Mouse (Mus musculus): ENCODE results near the gene Ppp1r1b. TPM values are rescaled to one million over a fixed set of nuclear protein-coding genes. Genes with fewer than 3 reads are reported as not detected.
A peak's percentile ranks its signal among the peaks of the same experiment; 100 is the strongest.

Gene Ppp1r1b
- 1.2 and 2.0 TPM in 2 replicates for polyA plus RNA-seq (2015; fragmentation: Nextera tagmentation; extraction: Ambion mirVana)

DNA sequence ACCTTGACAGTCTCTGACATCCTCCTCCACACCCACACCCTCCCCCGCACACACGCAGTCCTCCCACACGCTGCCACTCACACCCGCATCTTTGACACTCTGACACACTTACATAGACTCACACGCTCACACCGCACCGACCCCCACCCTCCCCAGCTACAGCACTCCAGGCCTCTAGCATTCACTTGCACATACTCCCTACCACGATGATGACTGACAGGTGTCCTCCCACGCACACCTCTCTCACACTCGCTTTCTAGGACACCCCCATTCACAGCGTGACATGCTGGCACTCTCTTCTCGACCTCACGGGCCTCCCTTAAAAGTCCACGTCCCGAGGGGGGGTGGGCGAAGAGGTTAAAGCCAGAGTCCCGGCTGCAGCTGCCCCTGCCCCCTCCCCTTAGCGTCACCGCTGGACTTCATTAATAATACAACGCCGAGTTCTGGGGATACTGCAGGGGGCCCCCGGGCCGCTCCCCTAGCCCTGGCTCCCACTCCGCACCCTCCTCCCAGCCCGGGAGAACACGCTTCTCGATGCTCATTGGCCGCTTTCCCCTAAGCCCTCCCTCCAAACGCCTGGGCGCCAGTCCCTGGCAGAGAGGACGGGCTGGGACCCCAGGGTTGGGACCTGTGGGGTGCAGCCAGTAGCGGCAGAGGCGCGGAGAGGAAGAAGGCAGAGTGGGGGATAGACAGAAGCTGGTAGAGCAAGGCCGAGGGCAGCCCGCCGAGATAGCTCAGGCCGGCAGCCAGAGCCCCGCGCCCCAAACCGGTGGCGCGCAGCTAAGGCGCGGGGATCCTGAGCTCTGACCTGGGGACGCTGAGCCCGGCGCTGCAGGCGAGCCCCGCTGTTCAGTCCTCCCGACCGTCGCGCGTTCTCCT is at the start of gene Ppp1r1b:
Gene Ppp1r1b (plus strand): TSS at position 322 of the 879 bp plus-strand sequence.
- H3K9ac ChIP-seq = peak within 1 kb of the TSS; percentile 70
- H3K36me3 ChIP-seq = no peaks in the 10 kb centered on the region
- ATAC-seq (ENCODE audit: insufficient number of reproducible peaks, insufficient read depth, low FRiP score, low TSS enrichment, low read depth) = no peak
- H3K4me1 ChIP-seq = peaks cover 15% of the 10 kb centered on the region
- no peak within 1 kb of the TSS for H3K27ac ChIP-seq
- WGBS = under 1% methylated on average over 55 of the region's 55 CpGs
- H3K27me3 ChIP-seq = peaks cover 96% of the 10 kb centered on the region
- H3K4me3 ChIP-seq = peak within 1 kb of the TSS; percentile 53
- H3K9me3 ChIP-seq = no peaks in the 10 kb centered on the region
- peak within 1 kb of the TSS; percentile 93 for H3K4me2 ChIP-seq

- H3K9ac ChIP-seq = no peak overlapping the region
- H3K27me3 ChIP-seq = peaks cover 82% of the 10 kb centered on the region
- no peak overlapping the region for H3K27ac ChIP-seq
- H3K9me3 ChIP-seq = no peaks in the 10 kb centered on the region
- 6% methylated on average over 10 of the region's 10 CpGs for WGBS
- no peak overlapping the region for H3K4me3 ChIP-seq
- no peaks in the 10 kb centered on the region for H3K36me3 ChIP-seq
- no peak for ATAC-seq (ENCODE audit: insufficient number of reproducible peaks, insufficient read depth, low FRiP score, low TSS enrichment, low read depth)
- no peak overlapping the region for H3K4me2 ChIP-seq
- peaks cover 10% of the 10 kb centered on the region for H3K4me1 ChIP-seq
Observed at GRCm38 (mm10) chr11:98298484-98299205, 49.6 kb upstream of the Ppp1r1b start.

DNA sequence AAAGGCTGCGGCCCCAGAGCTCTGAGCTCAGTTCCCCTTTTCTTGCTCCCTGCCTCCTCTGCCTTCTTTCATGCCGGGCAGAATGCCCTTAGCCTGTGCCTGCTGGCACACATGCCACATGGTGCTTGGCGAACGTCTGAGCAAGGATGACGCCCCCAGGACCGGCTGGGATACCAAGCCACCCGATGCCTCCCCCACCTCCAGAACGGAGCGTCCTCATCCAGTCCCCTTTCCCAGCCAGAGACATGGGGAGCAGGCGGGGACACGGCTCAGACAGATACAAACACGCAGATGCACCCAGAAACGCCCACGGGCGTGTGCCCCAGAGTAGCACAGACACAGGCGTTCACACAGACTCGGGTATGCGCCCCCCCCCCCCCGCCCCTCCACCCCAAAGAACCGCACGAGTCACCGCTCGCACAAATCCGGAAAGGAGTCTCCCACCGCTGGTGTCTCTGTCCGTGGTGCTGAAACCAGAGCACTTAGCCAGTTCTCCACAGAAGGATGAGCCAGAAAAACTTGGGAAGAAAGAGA is 34.3 kb upstream of the Ppp1r1b start:
- Histone ChIP-seq H3K4me2 (peak overlapping the region; percentile 41; the same call in 1 of the 2 replicates), H3K4me1 (peaks cover 13% of the 10 kb centered on the region), H3K4me3 (0 out of 2 replicates have a peak overlapping the region, but pooled peaks have one; percentile 6), H3K9me3 (no peaks in the 10 kb centered on the region), H3K9ac (no peak overlapping the region), H3K27me3 (peaks cover 93% of the 10 kb centered on the region), H3K27ac (no peak overlapping the region), H3K36me3 (no peaks in the 10 kb centered on the region)
- WGBS = 2% methylated on average over 26 of the region's 26 CpGs
- no peak for ATAC-seq (ENCODE audit: insufficient number of reproducible peaks, insufficient read depth, low FRiP score, low TSS enrichment, low read depth)

GRCm38 (mm10) chr11:98317479-98317878 is 30.7 kb upstream of the Ppp1r1b start:
- peaks cover 38% of the 10 kb centered on the region for H3K4me1 ChIP-seq
- no peaks in the 10 kb centered on the region for H3K36me3 ChIP-seq
- WGBS = 5% methylated on average over 7 of the region's 7 CpGs
- H3K4me3 ChIP-seq = no peak overlapping the region
- no peaks in the 10 kb centered on the region for H3K9me3 ChIP-seq
- no peak for ATAC-seq (ENCODE audit: insufficient number of reproducible peaks, insufficient read depth, low FRiP score, low TSS enrichment, low read depth)
- H3K9ac ChIP-seq = no peak overlapping the region
- no peak overlapping the region for H3K4me2 ChIP-seq
- H3K27me3 ChIP-seq = peaks cover 98% of the 10 kb centered on the region
- H3K27ac ChIP-seq = no peak overlapping the region

- 2% methylated on average over 14 of the region's 14 CpGs for whole genome bisulfite sequencing
- no peak for ATAC-seq (ENCODE audit: insufficient number of reproducible peaks, insufficient read depth, low FRiP score, low TSS enrichment, low read depth)
- peak overlapping the region; percentile 19; the same call in 1 of the 2 replicates for H3K4me3 ChIP-seq
Observed at GRCm38 (mm10) chr11:98318421-98319116, 29.6 kb upstream of the Ppp1r1b start.

DNA sequence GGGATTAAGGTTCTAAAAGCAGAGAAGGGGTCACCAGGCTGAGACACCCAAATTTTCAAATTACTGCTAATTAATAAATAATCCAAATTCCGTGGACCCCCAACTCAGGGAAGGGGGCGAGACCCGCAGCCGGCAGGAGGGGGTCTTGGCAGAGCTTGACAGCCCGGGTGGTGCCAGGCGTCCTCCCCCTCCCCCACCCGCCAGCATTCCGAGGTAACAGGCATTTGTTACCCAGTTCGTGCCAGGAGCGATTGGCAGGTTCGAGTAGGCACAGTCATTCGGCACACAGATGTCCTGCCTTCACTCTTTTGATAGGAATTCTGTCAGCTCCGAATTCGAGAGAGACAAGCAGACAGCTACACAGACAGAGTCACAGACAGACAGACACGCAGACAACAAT is 29.1 kb upstream of the Ppp1r1b start:
- 3% methylated on average over 15 of the region's 15 CpGs for WGBS
- no peak for ATAC-seq (ENCODE audit: insufficient number of reproducible peaks, insufficient read depth, low FRiP score, low TSS enrichment, low read depth)
- no peak overlapping the region for H3K27ac ChIP-seq
- H3K9me3 ChIP-seq = no peaks in the 10 kb centered on the region
- peaks cover 100% of the 10 kb centered on the region for H3K27me3 ChIP-seq
- H3K36me3 ChIP-seq = no peaks in the 10 kb centered on the region
- H3K4me1 ChIP-seq = peaks cover 34% of the 10 kb centered on the region
- no peak overlapping the region for H3K4me3 ChIP-seq
- no peak overlapping the region for H3K9ac ChIP-seq
- H3K4me2 ChIP-seq = 0 out of 2 replicates have a peak overlapping the region, but pooled peaks have one; percentile 27

More at GRCm38 (mm10) chr11:98318421-98319116, 29.6 kb upstream of the Ppp1r1b start:
- peaks cover 100% of the 10 kb centered on the region for H3K27me3 ChIP-seq
- no peaks in the 10 kb centered on the region for H3K36me3 ChIP-seq
- no peaks in the 10 kb centered on the region for H3K9me3 ChIP-seq
- H3K27ac ChIP-seq = no peak overlapping the region
- peak overlapping the region; percentile 27 for H3K4me2 ChIP-seq
- peaks cover 38% of the 10 kb centered on the region for H3K4me1 ChIP-seq
- no peak overlapping the region for H3K9ac ChIP-seq

GRCm38 (mm10) chr11:98319544-98319943 is 28.7 kb upstream of the Ppp1r1b start:
- Histone ChIP-seq H3K27me3 (peaks cover 100% of the 10 kb centered on the region), H3K4me2 (no peak overlapping the region), H3K36me3 (no peaks in the 10 kb centered on the region), H3K27ac (no peak overlapping the region), H3K4me1 (peaks cover 34% of the 10 kb centered on the region), H3K4me3 (no peak overlapping the region), H3K9ac (no peak overlapping the region), H3K9me3 (no peaks in the 10 kb centered on the region)
- WGBS = 11% methylated on average over 4 of the region's 4 CpGs
- no peak for ATAC-seq (ENCODE audit: insufficient number of reproducible peaks, insufficient read depth, low FRiP score, low TSS enrichment, low read depth)

DNA sequence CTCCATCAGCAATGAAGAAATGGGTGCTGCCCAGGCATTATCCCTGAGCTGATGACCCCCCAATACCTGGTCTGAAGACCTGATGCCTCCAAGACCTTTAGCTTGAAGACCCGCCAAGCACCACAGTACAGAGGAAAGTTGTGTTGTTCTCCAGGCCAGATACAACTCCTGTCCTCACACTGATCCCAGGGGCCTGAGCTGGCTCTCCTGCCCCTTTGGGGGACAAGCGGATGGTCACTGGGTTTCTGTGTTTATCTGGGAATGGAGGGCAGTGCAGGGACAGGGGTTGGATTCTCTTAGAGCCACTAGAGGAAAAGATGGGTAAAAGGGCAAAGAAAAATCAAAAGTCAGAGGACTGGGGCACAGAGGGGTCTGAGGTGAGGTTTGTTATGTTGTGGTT is 28.3 kb upstream of the Ppp1r1b start:
- no peaks in the 10 kb centered on the region for H3K36me3 ChIP-seq
- H3K9ac ChIP-seq = no peak overlapping the region
- 2% methylated on average over 2 of the region's 2 CpGs for WGBS
- peaks cover 100% of the 10 kb centered on the region for H3K27me3 ChIP-seq
- no peak overlapping the region for H3K27ac ChIP-seq
- H3K4me2 ChIP-seq = 0 out of 2 replicates have a peak overlapping the region, but pooled peaks have one; percentile 47
- no peak overlapping the region for H3K4me3 ChIP-seq
- H3K9me3 ChIP-seq = no peaks in the 10 kb centered on the region
- no peak for ATAC-seq (ENCODE audit: insufficient number of reproducible peaks, insufficient read depth, low FRiP score, low TSS enrichment, low read depth)
- peaks cover 34% of the 10 kb centered on the region for H3K4me1 ChIP-seq

DNA sequence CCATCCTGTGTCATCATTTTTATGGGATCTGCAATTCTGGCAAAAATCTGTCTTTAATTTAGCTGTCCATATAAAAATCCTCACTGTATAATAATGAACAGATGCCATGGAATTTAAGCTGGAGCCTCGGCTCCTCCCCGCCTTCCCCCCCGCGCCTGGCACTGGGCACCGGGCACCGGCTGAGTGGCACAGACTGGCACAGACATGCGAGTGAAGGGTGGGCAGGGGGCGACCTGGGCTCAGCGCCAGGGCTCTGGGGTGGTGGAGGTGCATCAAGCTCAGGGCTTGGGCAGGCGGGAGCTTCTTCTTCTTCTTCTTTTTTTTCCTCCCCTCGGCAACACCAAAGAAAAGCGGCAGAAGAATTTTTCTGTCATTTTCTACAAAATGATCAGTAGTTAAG is 27.8 kb upstream of the Ppp1r1b start:
- Histone ChIP-seq H3K9ac (no peak overlapping the region), H3K4me1 (peaks cover 34% of the 10 kb centered on the region), H3K9me3 (no peaks in the 10 kb centered on the region), H3K4me3 (peak overlapping the region; percentile 26), H3K36me3 (no peaks in the 10 kb centered on the region), H3K4me2 (peak overlapping the region; percentile 47), H3K27me3 (peaks cover 100% of the 10 kb centered on the region), H3K27ac (no peak overlapping the region)
- ATAC-seq (ENCODE audit: insufficient number of reproducible peaks, insufficient read depth, low FRiP score, low TSS enrichment, low read depth) = no peak
- WGBS = 4% methylated on average over 12 of the region's 12 CpGs

DNA sequence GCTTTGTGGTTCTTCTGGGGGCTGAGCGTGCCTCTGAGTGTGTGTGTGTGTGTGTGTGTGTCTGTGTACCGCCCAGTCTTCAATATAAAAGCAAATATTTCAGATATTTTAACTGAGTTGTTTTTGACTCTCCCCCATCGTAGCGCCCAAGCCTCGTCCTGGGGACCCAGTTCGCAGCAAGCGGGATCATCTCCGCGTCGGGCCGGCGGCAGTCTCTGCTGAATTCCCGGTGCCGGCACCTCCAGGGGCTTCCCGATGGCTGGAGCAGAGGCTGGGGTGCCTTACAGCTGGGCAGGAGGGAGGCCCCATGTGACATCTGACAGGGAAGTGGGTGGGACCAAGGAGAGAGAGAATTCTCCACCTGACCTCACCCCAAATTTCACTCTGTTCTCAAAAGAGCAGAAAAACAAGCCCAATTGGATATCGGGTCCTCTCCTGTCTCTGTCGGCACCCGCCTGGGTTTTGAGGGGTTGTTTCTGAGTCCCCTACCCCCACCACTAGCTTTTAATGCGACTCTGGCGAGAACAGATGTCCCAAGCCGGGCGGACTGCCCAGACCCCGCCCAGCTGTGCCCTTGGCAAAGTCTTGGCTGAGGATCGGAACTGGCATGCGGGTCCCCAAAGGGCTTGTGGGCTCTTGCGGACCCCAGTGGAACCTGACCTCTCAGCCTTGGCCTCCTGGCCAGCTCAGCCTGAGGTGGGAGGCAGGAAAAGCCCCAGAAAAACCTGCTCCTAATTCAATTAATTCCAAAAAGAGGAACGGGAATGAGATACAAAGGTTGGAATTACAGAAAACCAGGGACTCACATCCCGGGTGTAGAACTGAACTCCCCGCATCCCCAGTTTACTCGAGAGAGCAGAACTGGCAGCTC is 27.2 kb upstream of the Ppp1r1b start:
- Histone ChIP-seq H3K9ac (no peak overlapping the region), H3K4me1 (peaks cover 34% of the 10 kb centered on the region), H3K27ac (no peak overlapping the region), H3K4me2 (peak overlapping the region; percentile 47), H3K27me3 (peaks cover 100% of the 10 kb centered on the region), H3K9me3 (no peaks in the 10 kb centered on the region), H3K4me3 (peak overlapping the region; percentile 11; the same call in 1 of the 2 replicates), H3K36me3 (no peaks in the 10 kb centered on the region)
- WGBS = under 1% methylated on average over 30 of the region's 30 CpGs
- no peak for ATAC-seq (ENCODE audit: insufficient number of reproducible peaks, insufficient read depth, low FRiP score, low TSS enrichment, low read depth)
